Mouse (Mus musculus): Measurements from ENCODE around the gene Lemd2.
A peak's percentile ranks its signal among the peaks of the same experiment; 100 is the strongest.

Gene Lemd2

GRCm38 (mm10) chr17:27227258-27227657 is 23.0 kb upstream of the Lemd2 start:
- no peak for DNase-seq (ENCODE audit: low read depth, low spot score)

DNA sequence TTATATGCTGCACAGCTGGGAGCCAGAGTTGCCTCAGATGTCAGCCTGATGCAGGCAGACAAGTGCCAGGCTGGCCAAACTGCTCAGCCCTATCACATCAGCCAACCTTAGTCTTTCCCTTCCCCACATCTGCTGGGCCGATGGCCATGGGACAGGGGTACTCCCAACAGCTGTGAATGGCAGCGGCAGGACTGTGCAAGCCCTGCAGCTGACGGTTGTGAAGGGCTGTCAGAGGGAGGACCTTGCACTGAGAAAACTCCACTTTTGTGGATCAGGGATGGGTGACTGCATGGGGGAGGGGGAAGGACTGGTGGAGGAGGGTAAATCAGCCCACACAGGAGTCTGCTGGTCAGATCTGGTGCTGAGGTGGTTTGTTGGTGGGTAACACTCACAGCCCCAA is 22.4 kb upstream of the Lemd2 start:
- no peak for DNase-seq (ENCODE audit: low read depth, low spot score)

GRCm38 (mm10) chr17:27225801-27226200 is 21.5 kb upstream of the Lemd2 start:
- DNase-seq (ENCODE audit: low read depth, low spot score), result no peak

DNA sequence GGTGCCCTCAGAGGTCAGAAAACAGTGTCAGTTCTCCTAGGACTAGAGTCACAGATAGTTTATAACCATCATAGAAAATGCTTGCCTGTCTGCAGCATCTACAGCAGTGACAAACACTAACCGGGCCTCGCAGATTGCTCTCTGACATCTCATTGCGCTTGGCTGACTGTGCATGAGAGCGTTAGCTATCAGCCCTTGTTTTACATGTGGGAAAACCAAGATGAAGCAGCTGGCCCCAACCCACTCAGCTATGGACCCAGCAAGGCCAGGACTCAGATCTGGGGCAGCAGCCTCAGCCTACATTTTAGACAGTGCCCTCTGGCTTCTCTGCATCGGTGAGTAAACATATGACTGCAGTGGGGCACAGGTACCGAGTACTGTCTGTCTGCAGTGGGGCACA is 19.6 kb upstream of the Lemd2 start:
- no peak for DNase-seq (ENCODE audit: low read depth, low spot score)

- no peak for DNase-seq (ENCODE audit: low read depth, low spot score)
These were observed 17.3 kb upstream of the Lemd2 start for GRCm38 (mm10) chr17:27221562-27221961.

GRCm38 (mm10) chr17:27218916-27219315 is 14.6 kb upstream of the Lemd2 start:
- DNase-seq (ENCODE audit: low read depth, low spot score), result no peak

DNA sequence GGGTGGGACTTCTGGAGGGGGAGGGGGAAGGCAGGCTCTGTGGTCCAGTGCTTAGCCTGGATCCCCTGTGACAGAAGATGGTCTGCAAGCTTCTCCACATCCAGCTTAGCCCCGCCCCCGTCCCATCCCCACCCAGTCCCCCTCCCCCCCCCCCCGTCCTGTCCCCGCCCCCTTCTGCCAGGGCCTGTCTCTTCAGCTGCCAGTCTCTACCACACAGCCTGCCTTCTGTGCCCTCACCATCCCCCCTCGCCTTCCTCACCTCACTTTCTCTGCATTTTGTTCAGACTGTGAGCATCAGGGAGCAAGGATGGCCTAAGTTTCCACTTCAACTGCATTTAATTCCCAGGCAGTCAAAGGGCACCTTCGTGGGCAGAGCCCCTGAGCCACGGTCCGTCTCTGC is 14.1 kb upstream of the Lemd2 start:
- DNase-seq (ENCODE audit: low read depth, low spot score), result no peak

DNA sequence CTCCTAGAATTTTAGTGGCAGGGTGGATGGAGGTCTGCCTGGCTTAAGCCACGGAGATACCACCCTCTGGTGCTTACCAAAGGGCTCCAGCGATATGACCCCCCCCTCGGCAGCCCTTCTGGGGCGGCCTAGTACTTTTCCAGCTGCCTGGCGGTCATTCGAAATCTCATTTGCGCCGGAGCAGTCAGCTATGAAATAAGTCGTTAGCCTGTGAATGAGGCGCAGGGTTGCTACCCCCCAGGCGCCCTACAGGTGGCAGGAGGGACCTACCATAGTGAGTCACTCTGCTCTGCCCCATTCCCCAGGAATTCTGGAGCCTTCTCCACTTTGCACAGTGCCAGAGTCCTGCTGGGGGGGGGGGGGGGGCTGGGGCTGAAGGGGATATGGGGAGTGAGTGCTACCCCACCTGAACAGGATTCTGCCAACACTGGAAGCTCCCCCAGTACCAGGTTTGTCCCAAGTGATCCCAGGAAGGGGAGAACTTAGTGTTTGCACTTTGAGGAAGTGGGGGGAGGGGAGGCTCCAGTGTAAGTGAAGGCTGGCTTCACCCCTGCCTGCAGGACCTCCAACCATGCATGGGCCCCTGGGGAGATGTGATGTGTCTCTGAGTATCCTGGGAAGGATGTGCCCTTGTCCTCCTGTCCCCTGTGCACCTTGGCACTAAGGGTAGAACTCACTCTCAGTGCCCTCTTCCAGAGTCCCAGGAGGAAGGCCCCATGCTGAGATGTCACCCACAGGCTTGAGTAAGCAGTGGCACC is 8.7 kb upstream of the Lemd2 start:
- no peak for DNase-seq (ENCODE audit: low read depth, low spot score)

- DNase-seq (ENCODE audit: low read depth, low spot score), result no peak
These were observed 7.7 kb upstream of the Lemd2 start for GRCm38 (mm10) chr17:27212006-27212405.

DNA sequence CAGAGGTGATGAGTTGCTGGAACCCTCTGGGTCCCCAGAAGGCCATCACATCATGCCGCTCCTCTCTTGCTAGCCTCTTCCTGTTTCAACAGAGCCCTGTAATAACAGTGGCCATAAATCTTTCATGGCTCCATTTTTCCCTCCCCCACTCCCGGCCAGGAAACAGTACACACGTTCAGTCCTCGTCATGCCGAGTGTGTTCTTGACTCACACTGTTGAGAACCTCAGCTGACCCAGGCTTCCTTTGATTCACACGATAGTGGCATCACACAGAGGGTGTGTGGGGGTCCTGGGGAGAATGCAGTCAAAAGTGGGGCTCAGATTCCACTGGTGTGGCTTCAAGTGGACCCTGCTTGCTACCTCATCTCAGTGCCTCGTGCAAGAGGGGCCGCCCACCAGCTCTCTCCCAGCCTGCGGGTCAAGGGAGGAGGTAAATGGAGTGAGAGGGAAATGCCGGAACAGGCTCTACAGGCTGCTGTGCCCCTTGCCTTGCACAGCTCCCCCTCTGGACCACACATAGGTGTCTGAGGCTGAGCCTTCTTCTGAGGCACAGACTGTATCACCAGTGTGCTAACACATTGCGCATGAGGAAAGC is 2.9 kb upstream of the Lemd2 start:
- DNase-seq (ENCODE audit: low read depth, low spot score), result no peak

DNA sequence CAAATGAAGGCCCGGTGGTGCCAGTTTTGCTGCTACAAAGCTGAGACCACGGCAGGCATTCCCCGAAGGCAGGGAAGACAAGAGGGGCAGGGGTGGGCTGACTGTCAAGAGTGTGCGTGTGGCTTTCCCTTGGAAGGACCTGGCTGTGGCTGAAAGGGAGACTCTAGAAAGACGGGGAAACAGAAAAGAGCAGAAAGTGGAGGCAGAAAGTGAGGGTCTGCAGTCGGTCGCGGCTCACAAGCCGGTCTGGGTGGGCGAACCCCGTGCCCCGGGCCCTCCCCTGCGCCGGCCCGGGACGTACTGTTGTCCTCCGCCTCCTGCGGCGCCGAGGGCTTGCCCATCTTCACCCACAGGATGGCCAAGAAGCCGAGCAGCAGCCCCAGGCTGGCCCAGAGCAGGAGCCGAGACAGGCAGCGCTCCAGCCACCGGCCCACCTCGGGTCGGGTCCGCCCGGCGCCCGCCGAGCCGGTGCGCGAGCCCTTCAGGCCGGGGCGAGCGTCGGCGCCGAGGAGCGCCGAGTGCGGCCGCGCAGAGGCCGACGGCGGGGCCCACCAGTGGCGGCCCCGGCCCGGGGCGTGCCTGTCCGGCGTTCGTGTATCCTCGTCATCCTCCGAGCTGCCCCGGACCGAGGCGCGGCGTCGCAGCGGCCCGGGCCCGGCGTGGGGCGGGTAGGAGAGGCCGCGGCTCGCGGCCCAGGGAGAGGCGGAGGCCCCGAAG is 753 bp downstream of the Lemd2 start:
- DNase-seq (ENCODE audit: low read depth, low spot score), result peak; percentile 33

GRCm38 (mm10) chr17:27202919-27203357 is 1.3 kb downstream of the Lemd2 start:
- DNase-seq (ENCODE audit: low read depth, low spot score), result no peak

DNA sequence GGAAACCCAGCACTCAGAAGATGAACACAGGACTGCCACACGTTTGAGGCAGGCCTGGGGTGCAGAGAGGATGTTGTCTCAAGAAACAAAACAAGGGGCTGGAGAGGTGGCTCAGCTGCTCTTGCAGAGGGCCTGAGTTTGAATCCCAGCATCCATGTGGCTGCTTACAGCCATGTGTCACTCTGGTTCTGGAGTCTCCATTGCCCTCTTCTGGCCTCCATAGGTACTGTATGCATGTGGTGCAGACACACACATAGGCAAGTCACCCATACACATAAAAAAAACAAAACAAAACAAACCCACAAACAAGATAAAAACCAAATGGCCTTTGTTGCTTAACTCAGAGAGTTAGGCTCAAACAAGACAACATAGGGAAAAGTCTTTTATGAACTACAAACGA is 2.3 kb downstream of the Lemd2 start:
- peak; percentile 36 for DNase-seq (ENCODE audit: low read depth, low spot score)

DNA sequence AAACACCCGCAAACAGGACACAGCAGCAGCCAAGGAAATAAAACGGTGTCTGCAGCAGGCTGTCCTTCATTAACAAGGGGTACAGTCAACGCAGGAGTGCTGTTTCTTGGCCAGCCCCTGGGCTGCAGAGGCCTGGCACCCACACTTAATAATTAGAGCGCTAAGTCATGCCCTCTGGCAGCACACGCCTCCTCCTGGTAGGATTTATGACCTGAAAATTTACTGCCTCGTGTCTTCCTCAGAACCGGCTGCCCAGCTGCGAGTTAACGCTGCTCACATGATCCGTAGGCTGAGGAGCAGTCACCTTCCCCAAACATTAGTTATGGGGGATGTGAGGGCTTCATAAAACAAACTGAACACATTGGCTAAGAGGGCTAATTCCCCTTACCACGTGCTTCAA is 3.5 kb downstream of the Lemd2 start:
- DNase-seq (ENCODE audit: low read depth, low spot score), result no peak

DNA sequence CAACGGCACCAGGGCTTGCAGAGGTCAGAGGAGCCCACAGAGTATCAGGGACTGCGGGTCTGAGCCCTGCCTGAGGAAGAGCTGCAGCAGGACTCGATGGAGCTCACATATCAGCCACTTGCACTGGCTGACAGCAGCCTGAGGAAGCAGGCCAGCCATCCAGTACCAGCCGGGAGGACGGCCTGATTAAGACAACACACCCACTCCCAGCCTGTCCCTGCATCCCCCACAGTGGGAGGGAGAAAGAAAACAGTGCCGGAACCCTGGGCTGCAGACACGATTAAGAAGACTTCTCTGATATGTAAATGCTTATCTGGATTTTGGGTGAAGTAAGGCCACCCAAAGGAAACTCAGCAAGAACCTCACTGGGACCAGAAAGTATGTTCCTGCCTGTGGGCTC is 4.4 kb downstream of the Lemd2 start:
- DNase-seq (ENCODE audit: low read depth, low spot score), result no peak

- DNase-seq (ENCODE audit: low read depth, low spot score), result no peak
These were observed 5.1 kb downstream of the Lemd2 start for GRCm38 (mm10) chr17:27199205-27199604.

- no peak for DNase-seq (ENCODE audit: low read depth, low spot score)
These were observed 8.1 kb downstream of the Lemd2 start for GRCm38 (mm10) chr17:27196206-27196605.

DNA sequence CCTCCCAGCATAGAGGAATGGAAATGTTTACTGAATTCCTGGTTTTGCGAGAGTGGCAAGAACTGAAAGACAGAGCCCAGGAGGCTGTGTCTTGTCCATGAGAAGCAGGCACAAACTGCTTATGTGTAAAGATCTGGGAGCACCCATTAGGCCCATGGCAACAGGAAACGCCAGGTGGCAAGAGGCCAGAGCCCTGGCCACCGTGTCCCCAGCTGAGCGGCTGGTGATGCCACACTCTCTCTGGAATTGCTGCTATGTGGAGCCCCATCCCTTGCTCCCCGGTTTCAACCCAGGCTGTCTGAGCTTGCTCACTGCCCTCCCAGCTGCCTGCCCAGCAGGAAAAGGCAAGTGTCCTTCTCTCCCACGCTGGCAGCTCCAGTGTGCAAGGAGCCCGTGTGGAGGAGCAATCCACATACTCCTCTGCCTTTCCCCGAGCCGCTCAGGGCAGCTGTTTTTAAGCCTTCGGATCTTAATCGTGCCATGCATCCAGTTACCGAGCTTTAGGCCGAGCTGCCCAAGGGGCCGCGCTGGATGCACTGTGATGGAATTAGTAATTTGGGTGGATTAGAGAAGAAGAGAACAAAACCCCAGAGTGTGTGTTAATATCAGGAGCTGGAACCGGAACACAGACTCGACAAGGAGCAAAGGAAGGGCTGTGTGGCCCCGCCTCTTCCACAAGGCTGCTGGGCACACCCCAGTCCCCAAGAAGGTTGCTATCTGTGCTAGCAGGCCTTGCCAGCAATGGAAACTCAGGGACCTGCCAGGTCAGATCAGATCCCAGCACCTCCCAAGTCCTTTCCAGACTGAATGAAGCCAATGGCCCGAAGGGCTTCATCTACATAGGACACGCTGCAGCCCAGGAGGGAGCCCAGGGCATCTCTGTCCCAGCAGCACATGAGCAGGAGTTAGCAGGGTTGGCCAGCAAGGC is 9.7 kb downstream of the Lemd2 start:
- DNase-seq (ENCODE audit: low read depth, low spot score), result peak; percentile 46

DNA sequence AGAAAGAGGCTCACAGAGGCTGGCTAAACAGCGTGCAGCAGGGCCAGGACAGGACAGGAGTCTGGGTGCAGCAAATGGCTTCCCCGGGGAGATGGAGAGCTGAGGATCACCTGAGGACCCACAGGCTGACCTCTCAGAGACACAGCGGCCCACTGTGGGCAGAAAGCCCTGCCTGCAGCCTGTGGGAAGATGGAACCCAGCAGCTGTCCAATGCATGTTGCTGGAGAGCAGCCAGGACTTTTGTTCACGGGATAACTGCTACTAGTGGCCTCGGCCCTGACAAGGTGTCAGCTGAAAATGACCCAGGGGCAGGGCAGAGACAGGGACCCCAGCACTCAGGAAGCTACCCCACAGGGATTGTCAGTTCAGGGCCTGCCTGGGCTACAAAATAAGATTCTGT is 12.5 kb downstream of the Lemd2 start:
- DNase-seq (ENCODE audit: low read depth, low spot score), result no peak

DNA sequence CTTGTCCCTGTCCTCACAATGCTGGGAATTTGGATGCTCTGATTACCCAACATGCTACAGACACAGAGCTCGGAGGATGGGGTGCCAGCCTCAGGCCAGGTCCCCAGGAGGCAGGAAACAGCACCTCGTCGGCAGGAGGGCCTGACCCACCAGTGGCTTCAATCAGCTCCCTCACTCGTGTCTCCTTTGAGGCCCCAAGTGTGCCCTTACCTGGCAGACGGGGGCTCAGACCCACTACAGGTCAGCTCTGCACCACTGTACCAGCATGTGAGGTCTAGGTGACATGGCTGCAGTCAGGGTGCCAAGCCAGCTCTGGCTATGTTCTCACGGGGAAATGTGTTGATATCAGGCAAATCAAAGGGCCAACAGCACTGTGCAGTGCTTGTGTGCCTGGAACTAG is 13.1 kb downstream of the Lemd2 start:
- DNase-seq (ENCODE audit: low read depth, low spot score), result no peak

- DNase-seq (ENCODE audit: low read depth, low spot score), result no peak
These were observed 14.5 kb downstream of the Lemd2 start for GRCm38 (mm10) chr17:27189640-27190216.
